Mouse (Mus musculus): ENCODE measurements at regions not wholly inside any gene's neighbourhood (a gene's known extent, or its start where the extent isn't known, plus 50 kb on each side); places are given as distances from the start of the nearest gene placed in this dataset.

- TF ChIP-seq POLR2A (IDR thresholded peaks at IDR 0.05; ENCODE audit: insufficient read length, low read depth) (no peak), MYOG (IDR thresholded peaks at IDR 0.05; ENCODE audit: control insufficient read depth in 1 of 3, insufficient read depth in 1 of 3, insufficient read length in 2 of 3, low read depth in 2 of 3) (no peak)
These were observed 956.6 kb downstream of the Adgrl3 start for GRCm38 (mm10) chr5:81976515-81976914.

Measured in myocyte (in vitro differentiated cells).